In the genomic region with DNA sequence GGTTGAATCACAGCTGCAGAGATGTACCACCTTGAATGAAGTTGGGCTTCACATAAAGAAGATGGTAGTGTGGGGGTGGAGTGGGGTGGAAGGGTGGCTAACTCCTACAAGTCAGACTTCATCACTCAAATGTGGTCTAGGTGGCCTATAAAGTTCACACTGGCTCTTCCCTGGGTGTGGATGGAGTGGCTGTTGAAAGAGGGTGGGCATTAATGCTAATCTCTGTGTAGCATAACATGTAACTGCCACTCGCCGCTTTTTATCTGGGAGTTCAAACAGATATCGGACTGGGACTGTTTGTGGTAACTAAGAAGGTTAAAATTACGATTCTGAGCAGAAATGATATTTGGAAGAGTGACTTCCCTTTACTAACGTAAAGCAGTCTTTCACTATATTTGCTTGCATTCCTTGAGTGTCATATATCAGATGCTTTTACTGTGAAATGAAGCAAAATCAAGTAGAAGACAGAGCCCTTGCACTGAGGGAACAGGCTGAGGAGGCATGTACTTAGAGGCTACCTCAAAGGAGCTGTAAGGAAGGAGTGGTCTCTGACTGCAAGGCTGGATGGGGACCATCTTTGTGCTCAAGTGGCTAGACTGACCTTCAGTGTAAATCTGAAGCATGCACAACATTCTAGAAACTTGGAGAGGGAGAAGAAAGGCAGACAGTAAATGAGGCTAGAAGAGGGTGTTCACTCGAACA, we compare ENCODE assay signal across 18 mouse cellular contexts. TPM values are rescaled to one million over a fixed set of nuclear protein-coding genes. Genes with fewer than 3 reads are reported as not detected.
A peak's percentile ranks its signal among the peaks of the same experiment; 100 is the strongest.
DNase-seq lines count a peak whose midpoint lies in the region; ATAC-seq and TF ChIP-seq lines count a peak whose summit lies in the region.
"Had no signal": no experiment of that assay in that cellular context is flagged by ENCODE, and none has a peak within 500 bp of the region (broad histone marks: within the 10 kb centered on the region; RNA-seq: fewer than 3 reads in every experiment).

No protein-coding gene starts in this region.

- H3K27me3 ChIP-seq in heart, embryonic 11.5 days (ENCODE audit: control insufficient read depth, insufficient read depth, low read length): no peaks in the 10 kb centered on the region
- H3K27me3 ChIP-seq in G1E (ENCODE audit: insufficient read depth, low read length): no peaks in the 10 kb centered on the region
- H3K27me3 ChIP-seq in liver, embryonic 14.5 days (ENCODE audit: control insufficient read depth, insufficient read depth, low read length): no peaks in the 10 kb centered on the region
- H3K27me3 ChIP-seq: hindbrain, embryonic 12.5 days; midbrain, embryonic 12.5 days had no signal

- no peak overlapping the region for H3K4me3 ChIP-seq in heart, embryonic 11.5 days (ENCODE audit: low read depth, low read length)
- H3K4me3 ChIP-seq in G1E (ENCODE audit: low read depth, low read length): peak overlapping the region; percentile 22; the same call in 1 of the 2 replicates
- H3K4me3 ChIP-seq in cortical plate, adult 2 months (ENCODE audit: insufficient read depth, low read length): no peak overlapping the region
- H3K4me3 ChIP-seq in liver, embryonic 14.5 days (ENCODE audit: insufficient read depth in 1 of 2, low read depth in 2 of 2, low read length in 2 of 2): peak overlapping the region in 1 of 2 experiments; percentile 18; a peak in 1 of 4 replicates
- H3K4me3 ChIP-seq: heart, adult 2 months; hindbrain, embryonic 12.5 days; limb, embryonic 10.5 days; midbrain, embryonic 12.5 days had no signal

- peak; percentile 98 for TF ChIP-seq EP300 in liver, embryonic 14.5 days (IDR thresholded peaks at IDR 0.05; ENCODE audit: low read depth)

- 0 out of 2 replicates have a peak overlapping the region, but pooled peaks have one; percentile 11 for H3K4me2 ChIP-seq in heart, embryonic 11.5 days
- H3K4me2 ChIP-seq in liver, embryonic 14.5 days (ENCODE audit: low read depth): peak overlapping the region; percentile 63
- H3K4me2 ChIP-seq: hindbrain, embryonic 12.5 days; midbrain, embryonic 12.5 days had no signal

- WGBS in heart, embryonic 11.5 days (ENCODE audit: insufficient replicate concordance): 34% methylated on average over 6 of the region's 6 CpGs
- 13% methylated on average over 6 of the region's 6 CpGs for WGBS in liver, embryonic 14.5 days (ENCODE audit: insufficient replicate concordance)

- peaks cover 27% of the 10 kb centered on the region for H3K4me1 ChIP-seq in heart, embryonic 11.5 days (ENCODE audit: control insufficient read depth, insufficient read depth, low read length)
- peaks cover 87% of the 10 kb centered on the region for H3K4me1 ChIP-seq in G1E (ENCODE audit: insufficient read depth, low read depth, low read length)
- peaks cover 13% of the 10 kb centered on the region for H3K4me1 ChIP-seq in cortical plate, adult 2 months (ENCODE audit: control insufficient read depth, insufficient read depth, low read length)
- H3K4me1 ChIP-seq in liver, embryonic 14.5 days (replicated peaks; ENCODE audit: control insufficient read depth in 2 of 2, insufficient read depth in 2 of 2, low read length in 1 of 2): peaks cover 66 to 69% of the 10 kb centered on the region in 2 experiments

- no peak for TF ChIP-seq POLR2A in cortical plate, adult 2 months (IDR thresholded peaks at IDR 0.05; ENCODE audit: extremely low read depth, insufficient read depth, low read length)

- no peak for ATAC-seq in heart, embryonic 11.5 days (replicated peaks; ENCODE audit: insufficient number of reproducible peaks, low FRiP score, low TSS enrichment)
- peak; percentile 83 for ATAC-seq in G1E (ENCODE audit: extremely low read depth, insufficient number of reproducible peaks, low FRiP score, poor library complexity, severe bottlenecking)
- ATAC-seq in liver, embryonic 14.5 days (ENCODE audit: insufficient read depth): peak; percentile 89
- ATAC-seq: forebrain, postnatal 0 days; lung, postnatal 0 days had no signal

- no peak overlapping the region for H3K27ac ChIP-seq in heart, embryonic 11.5 days (ENCODE audit: low read depth, low read length)
- H3K27ac ChIP-seq in cortical plate, adult 2 months (ENCODE audit: insufficient read depth, low read length): 0 out of 2 replicates have a peak overlapping the region, but pooled peaks have one; percentile 40
- peak overlapping the region; percentile 91 for H3K27ac ChIP-seq in liver, embryonic 14.5 days
- H3K27ac ChIP-seq: heart, adult 2 months; hindbrain, embryonic 12.5 days; limb, embryonic 10.5 days; midbrain, embryonic 12.5 days had no signal

- no peak for DNase-seq in heart, postnatal 4 days
- DNase-seq in G1E (ENCODE audit: low spot score): peak; percentile 42
- DNase-seq in liver, embryonic 14.5 days (ENCODE audit: low read depth in 3 of 3, low spot score in 3 of 3): peak; percentile 68 to 73 (median 72)
- DNase-seq in right cerebral cortex, postnatal 14 days: no peak
- no peak for DNase-seq in left cerebral cortex, adult 9 months (ENCODE audit: low spot score in 2 of 2)
- DNase-seq in urinary bladder, postnatal 4 days (ENCODE audit: low spot score in 2 of 2): no peak
- DNase-seq: adrenal gland, postnatal 36 days; B cell, adult 2 months; cerebellum, adult 2 months; forebrain, postnatal 0 days; heart, adult 2 months; kidney, adult 9 months had no signal

- no peaks in the 10 kb centered on the region; the same call in 1 of the 2 replicates for H3K9me3 ChIP-seq in heart, embryonic 11.5 days (replicated peaks; ENCODE audit: control insufficient read depth, low read length)
- H3K9me3 ChIP-seq in G1E (replicated peaks): peaks cover 7% of the 10 kb centered on the region; the same call in 1 of the 2 replicates
- H3K9me3 ChIP-seq in liver, embryonic 14.5 days (ENCODE audit: control insufficient read depth, low read length): no peaks in the 10 kb centered on the region
- H3K9me3 ChIP-seq: hindbrain, embryonic 12.5 days; midbrain, embryonic 12.5 days had no signal

- H3K9ac ChIP-seq in heart, embryonic 11.5 days (ENCODE audit: low read depth, low read length): no peak overlapping the region
- peak overlapping the region; percentile 53 for H3K9ac ChIP-seq in liver, embryonic 14.5 days (replicated peaks)
- H3K9ac ChIP-seq: forebrain, postnatal 0 days; hindbrain, embryonic 12.5 days; midbrain, embryonic 12.5 days had no signal

- TF ChIP-seq CTCF in G1E (IDR thresholded peaks at IDR 0.05; ENCODE audit: low read depth, low read length): no peak
- no peak for TF ChIP-seq CTCF in cortical plate, adult 2 months (IDR thresholded peaks at IDR 0.05; ENCODE audit: extremely low read depth, insufficient read depth, low read length)
- no peak for TF ChIP-seq CTCF in liver, embryonic 14.5 days (IDR thresholded peaks at IDR 0.05; ENCODE audit: low read depth)

- H3K36me3 ChIP-seq in heart, embryonic 11.5 days (ENCODE audit: control insufficient read depth, insufficient read depth, low read length): no peaks in the 10 kb centered on the region
- peaks cover 71% of the 10 kb centered on the region for H3K36me3 ChIP-seq in G1E (replicated peaks)
- peaks cover 9% of the 10 kb centered on the region for H3K36me3 ChIP-seq in liver, embryonic 14.5 days (replicated peaks; ENCODE audit: control insufficient read depth, insufficient read depth, low read depth)
- H3K36me3 ChIP-seq: hindbrain, embryonic 12.5 days had no signal

RNA-seq across cellular contexts. Expression of gene Bcl11a, which starts 58.4 kb away (rescaled TPM):
- 19.1 and 21.7 TPM in 2 replicates for polyA plus RNA-seq in heart, embryonic 11.5 days (2014; fragmentation: Nextera tagmentation; extraction: Ambion mirVana)
- total RNA-seq in heart, postnatal 4 days (2021): 10 to 100 TPM in 1 of 2 experiments, 1 to 10 TPM in 1; 8.4 to 10.3 TPM
- 93.2 and 102 TPM in 2 replicates for total RNA-seq in G1E (2014; fragmentation: Nextera tagmentation)
- 20.6 and 25.4 TPM in 2 replicates for total RNA-seq in G1E (2017)
- polyA plus RNA-seq in G1E (2012): 53.5 and 54.9 TPM in 2 replicates
- polyA plus RNA-seq in cortical plate, adult 2 months (2012; rRNA removed): 62.8 and 64.1 TPM in 2 replicates
- polyA plus RNA-seq in liver, embryonic 14.5 days (2012; rRNA removed): 10.9 and 13.0 TPM in 2 replicates
- 29.4 and 33.0 TPM in 2 replicates for polyA plus RNA-seq in liver, embryonic 14.5 days (2014; fragmentation: Nextera tagmentation; extraction: Ambion mirVana)

Comparison
In these comparisons a context has a peak if more than half of its experiments do, and no peak if none do; other contexts are left out.
1. DNase-seq: peak in G1E (single experiment) and liver, embryonic 14.5 days (3 of 3); none in heart, postnatal 4 days (single experiment), right cerebral cortex, postnatal 14 days (single experiment), left cerebral cortex, adult 9 months (0 of 2) and urinary bladder, postnatal 4 days (0 of 2).